Mouse (Mus musculus) kidney, adult 2 months (tissue): ENCODE measurements at regions not wholly inside any gene's neighbourhood (a gene's known extent, or its start where the extent isn't known, plus 50 kb on each side); places are given as distances from the start of the nearest gene placed in this dataset.
A peak's percentile ranks its signal among the peaks of the same experiment; 100 is the strongest.

Experiments used
- DNase-seq: peaks from one replicate; pipeline ENCODE4 v3.0.0; 2021
- H3K27ac ChIP-seq: fragments of 200-500 bp; 2 replicates; pipeline ENCODE4 v1.5.1; 2012; ENCODE audit warnings: low read depth, low read length, control low read depth, inconsistent platforms; ENCODE audit not compliant: insufficient read depth
- H3K27me3 ChIP-seq: fragments of 200-500 bp; replicated peaks from 2 replicates; pipeline ENCODE4 v1.6.1; 2012; ENCODE audit warnings: mild to moderate bottlenecking, moderate library complexity, low read length, inconsistent platforms; ENCODE audit not compliant: control insufficient read depth, insufficient read depth
- H3K36me3 ChIP-seq: fragments of 200-500 bp; 2 replicates; pipeline ENCODE4 v1.6.1; 2012; ENCODE audit warnings: mild to moderate bottlenecking, moderate library complexity, low read length, inconsistent platforms; ENCODE audit not compliant: control insufficient read depth, insufficient read depth
- H3K4me1 ChIP-seq: fragments of 200-500 bp; 2 replicates; pipeline ENCODE4 v1.6.1; 2011; ENCODE audit warnings: low read length; ENCODE audit not compliant: control insufficient read depth, insufficient read depth
- H3K4me3 ChIP-seq: fragments of 200-500 bp; 2 replicates; pipeline ENCODE4 v1.5.1; 2011; ENCODE audit warnings: mild to moderate bottlenecking, low read depth, low read length, control low read depth; ENCODE audit not compliant: insufficient read depth
- CTCF ChIP-seq: fragments of 200-500 bp; conservative IDR thresholded peaks from 2 replicates; pipeline ENCODE4 v1.5.1; 2011; ENCODE audit warnings: low read depth, mild to moderate bottlenecking, control low read depth, low read length, moderate library complexity, mixed read lengths; ENCODE audit not compliant: insufficient read depth, insufficient read length
- POLR2A ChIP-seq: fragments of 200-500 bp; IDR thresholded peaks from one replicate; pipeline ENCODE4 v1.6.1; 2011; ENCODE audit warnings: low read depth, low read length, control low read depth
- WGBS: fragments of 180-500 bp; shearing (Covaris S2); methylation state at CpG from one replicate; pipeline ENCODE4 v1.1.7; 2018; 5-methylcytosine and 5-hydroxymethylcytosine counted together

DNA sequence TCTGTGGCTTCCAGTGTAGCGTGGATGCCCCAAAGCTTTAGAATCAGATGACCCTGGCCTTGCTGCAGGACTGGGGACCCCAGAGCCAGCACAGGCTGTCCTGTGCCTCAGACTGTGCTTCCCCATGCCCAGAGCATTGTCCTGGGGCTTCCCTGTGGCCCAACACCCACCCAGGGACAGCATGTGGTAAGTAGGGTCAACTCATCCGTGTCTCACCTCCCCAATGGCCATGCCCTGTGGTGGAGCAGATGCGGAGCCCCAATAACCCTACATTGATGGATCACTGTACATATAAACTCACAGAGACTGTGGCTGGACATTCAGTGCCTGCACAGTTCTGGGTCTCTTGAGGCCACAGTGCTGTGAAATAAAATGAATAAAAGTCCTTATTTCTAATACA is 726.1 kb downstream of the Tlr4 start:
- no peak for TF ChIP-seq POLR2A
- TF ChIP-seq CTCF, result no peak
- no peak overlapping the region for H3K27ac ChIP-seq
- DNase-seq, result no peak
- no peaks in the 10 kb centered on the region for H3K27me3 ChIP-seq
- WGBS, result 77% methylated on average over 3 of the region's 3 CpGs
- no peaks in the 10 kb centered on the region for H3K4me1 ChIP-seq
- H3K36me3 ChIP-seq, result no peaks in the 10 kb centered on the region
- H3K4me3 ChIP-seq, result no peak overlapping the region

DNA sequence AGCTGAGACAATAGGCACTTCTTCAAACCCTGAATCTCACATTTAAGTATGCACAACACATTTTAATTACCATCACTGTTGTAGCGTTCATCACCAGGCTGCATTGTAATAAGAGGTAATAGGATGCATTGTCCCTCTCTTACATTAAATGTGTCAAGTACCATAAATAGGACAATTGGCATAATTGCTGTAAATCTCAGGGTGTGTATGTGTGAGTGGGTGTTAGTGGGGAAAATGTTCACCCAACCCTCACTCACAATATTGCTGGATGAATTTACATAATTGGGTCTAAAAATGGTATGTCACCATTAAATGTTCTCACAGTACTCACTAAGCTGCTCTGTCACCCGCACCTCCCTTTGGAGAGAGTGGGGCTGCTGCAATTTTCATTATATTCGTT is 747.4 kb downstream of the Tlr4 start:
- H3K4me3 ChIP-seq, result no peak overlapping the region
- WGBS, result 79% methylated on average over 3 of the region's 3 CpGs
- H3K27me3 ChIP-seq, result no peaks in the 10 kb centered on the region
- DNase-seq, result no peak
- H3K36me3 ChIP-seq, result no peaks in the 10 kb centered on the region
- H3K27ac ChIP-seq, result no peak overlapping the region
- TF ChIP-seq CTCF (no peak), POLR2A (no peak)
- no peaks in the 10 kb centered on the region for H3K4me1 ChIP-seq

DNA sequence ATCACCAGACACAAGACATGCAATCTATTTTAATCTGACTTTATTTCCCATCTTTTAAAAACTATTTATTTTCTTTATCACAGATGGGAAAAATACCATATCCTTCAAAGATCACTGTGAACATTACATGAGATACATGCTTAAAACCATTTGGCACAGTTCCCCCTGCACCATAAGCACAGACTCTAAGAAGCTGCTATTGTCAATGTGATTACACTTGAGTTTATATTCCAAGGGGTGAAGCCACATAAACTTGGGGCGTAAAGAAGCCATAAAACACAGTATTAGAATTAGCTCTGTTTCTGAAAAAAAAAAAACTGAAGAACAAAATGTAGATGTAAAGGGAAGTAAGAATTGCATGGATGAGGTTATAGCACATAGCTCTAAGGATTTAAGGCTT is 762.1 kb downstream of the Tlr4 start:
- Histone ChIP-seq H3K27ac (no peak overlapping the region), H3K4me1 (no peaks in the 10 kb centered on the region), H3K27me3 (no peaks in the 10 kb centered on the region; the same call in 1 of the 2 replicates), H3K4me3 (no peak overlapping the region), H3K36me3 (no peaks in the 10 kb centered on the region)
- 70% methylated on average over 1 of the region's 1 CpGs for WGBS
- DNase-seq, result no peak
- TF ChIP-seq POLR2A (no peak), CTCF (no peak)

DNA sequence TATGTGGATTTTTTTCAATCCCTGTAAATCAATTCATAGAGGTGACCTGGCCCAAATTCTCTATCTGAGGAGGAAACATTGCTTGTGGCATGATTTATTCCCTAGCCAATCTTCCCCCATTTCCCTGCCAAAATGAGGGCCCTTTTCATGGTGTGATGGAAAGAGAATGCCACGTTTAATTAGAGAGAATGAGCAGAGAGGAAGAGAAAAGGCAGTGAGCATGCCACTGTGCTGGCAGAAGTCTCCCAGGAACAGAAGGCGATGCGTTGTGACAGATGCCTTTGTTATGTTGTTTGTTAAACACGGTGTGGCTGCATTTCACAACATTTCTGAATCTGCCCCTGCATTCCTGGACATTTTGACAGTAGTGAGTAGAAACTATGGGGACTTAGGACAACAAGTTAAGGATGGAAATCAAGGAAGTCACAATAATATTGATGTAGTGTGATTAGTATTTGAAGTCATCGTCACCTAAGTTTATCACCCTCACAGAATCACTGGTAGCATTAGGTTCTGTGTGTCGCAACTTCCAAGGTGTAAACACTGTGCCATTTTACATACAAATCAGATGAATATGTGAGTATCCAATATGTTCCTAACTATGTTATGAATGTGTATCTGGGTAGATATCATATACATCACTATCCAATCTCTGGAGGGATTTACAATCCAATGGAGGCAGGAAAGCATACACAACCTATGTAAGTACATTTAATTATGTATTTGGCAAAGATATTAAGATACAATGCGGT is 762.8 kb downstream of the Tlr4 start:
- no peak for DNase-seq
- no peaks in the 10 kb centered on the region for H3K4me1 ChIP-seq
- H3K4me3 ChIP-seq, result no peak overlapping the region
- TF ChIP-seq CTCF, result no peak
- TF ChIP-seq POLR2A, result no peak
- no peak overlapping the region for H3K27ac ChIP-seq
- H3K27me3 ChIP-seq, result no peaks in the 10 kb centered on the region; the same call in 1 of the 2 replicates
- H3K36me3 ChIP-seq, result no peaks in the 10 kb centered on the region
- WGBS, result 68% methylated on average over 7 of the region's 7 CpGs

DNA sequence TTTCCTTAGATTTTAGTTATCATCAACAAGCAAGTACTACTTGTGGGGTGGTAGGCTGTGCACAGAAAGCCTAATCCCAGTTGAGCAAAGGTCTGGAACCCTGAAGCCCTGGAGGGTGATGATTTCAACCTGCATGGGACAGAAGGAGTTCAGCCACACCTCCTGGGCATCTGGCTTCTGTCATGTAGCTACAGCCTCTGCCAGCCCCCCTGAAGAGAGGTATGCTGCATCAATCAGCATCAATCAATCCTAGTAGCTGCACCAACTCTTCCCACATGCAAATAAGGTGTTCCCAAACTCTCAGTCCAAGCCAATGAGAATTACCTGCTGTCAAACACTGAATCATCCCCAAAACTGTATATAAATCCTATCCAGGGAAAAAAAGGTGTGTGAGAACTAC is 779.8 kb downstream of the Tlr4 start:
- Histone ChIP-seq H3K4me1 (no peaks in the 10 kb centered on the region), H3K36me3 (no peaks in the 10 kb centered on the region), H3K4me3 (no peak overlapping the region), H3K27me3 (no peaks in the 10 kb centered on the region), H3K27ac (no peak overlapping the region)
- DNase-seq, result no peak
- no peak for TF ChIP-seq CTCF
- TF ChIP-seq POLR2A, result no peak

DNA sequence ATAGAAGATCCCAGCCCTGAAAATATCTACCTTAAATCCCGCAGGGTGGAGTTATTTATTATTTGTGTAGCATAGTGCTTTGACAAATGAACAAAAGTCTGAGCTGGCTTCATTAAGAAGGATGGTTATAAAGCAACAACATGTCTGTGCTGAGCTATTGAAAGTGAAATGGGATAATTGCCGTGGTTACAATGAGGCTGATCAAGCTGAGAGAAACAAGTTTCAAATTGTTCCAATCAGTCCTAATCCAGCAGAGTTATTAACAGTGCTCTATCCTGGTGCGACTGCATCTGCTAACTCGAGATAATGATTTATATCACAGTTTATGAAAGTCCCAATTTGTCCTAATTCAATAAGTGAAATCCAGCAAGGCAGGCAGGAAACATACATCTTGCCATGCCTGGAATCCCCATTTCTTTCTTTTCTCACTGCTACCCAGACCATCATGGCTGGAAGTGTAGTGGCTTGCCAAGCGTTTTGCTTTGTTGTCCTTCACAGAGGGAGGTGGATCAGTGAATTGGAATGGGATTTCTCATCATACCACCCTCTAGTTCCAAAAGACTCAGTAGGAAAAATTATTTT is 787.2 kb downstream of the Tlr4 start:
- 66% methylated on average over 5 of the region's 5 CpGs for WGBS
- H3K27ac ChIP-seq, result no peak overlapping the region
- no peak for TF ChIP-seq POLR2A
- no peak for TF ChIP-seq CTCF
- H3K4me1 ChIP-seq, result no peaks in the 10 kb centered on the region
- H3K36me3 ChIP-seq, result no peaks in the 10 kb centered on the region
- H3K4me3 ChIP-seq, result no peak overlapping the region
- H3K27me3 ChIP-seq, result no peaks in the 10 kb centered on the region
- no peak for DNase-seq

DNA sequence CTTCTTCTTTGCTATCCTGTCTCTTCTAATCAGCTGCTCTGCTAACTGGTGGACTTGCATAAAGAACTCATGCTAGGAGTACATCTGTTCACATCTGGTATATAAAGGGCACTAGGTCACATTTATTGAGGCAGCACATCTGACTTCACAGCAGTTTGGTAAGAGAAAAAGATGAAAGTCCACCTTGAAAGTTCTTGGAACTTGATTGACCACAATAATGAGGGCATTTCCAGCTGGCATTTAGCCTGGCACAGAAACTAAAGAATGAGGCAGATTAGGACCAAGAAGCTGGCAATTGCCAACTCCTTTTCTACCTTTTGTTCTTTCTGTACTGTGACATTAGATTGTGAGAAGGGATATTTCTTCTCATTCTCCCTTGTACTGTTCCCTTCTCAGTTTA is 799.3 kb downstream of the Tlr4 start:
- Histone ChIP-seq H3K36me3 (no peaks in the 10 kb centered on the region), H3K4me3 (no peak overlapping the region), H3K27me3 (no peaks in the 10 kb centered on the region), H3K27ac (no peak overlapping the region), H3K4me1 (no peaks in the 10 kb centered on the region)
- TF ChIP-seq POLR2A (no peak), CTCF (no peak)
- DNase-seq, result peak; percentile 55
